Mouse (Mus musculus) MEL (cell line): ENCODE measurements around the gene Slc25a5. TPM values are rescaled to one million over a fixed set of nuclear protein-coding genes. Genes with fewer than 3 reads are reported as not detected.

ENCODE experiments used
- DNase-seq: peaks from one replicate; pipeline ENCODE4 v3.0.0; 2011; ENCODE audit warnings: low read depth, low spot score
- H3K27ac ChIP-seq: 2 replicates; pipeline ENCODE4 v1.5.1; 2012; ENCODE audit warnings: low read depth, mild to moderate bottlenecking, control low read depth, low read length, moderate library complexity; ENCODE audit not compliant: control insufficient read depth
- H3K27me3 ChIP-seq, 2 experiments: fragments of 150-350 bp in 1 of 2; sonication (generic) in 1 of 2; 2 replicates each; pipeline ENCODE4 v1.6.1; 2012; ENCODE audit warnings: low read length in 2 of 2, mild to moderate bottlenecking in 2 of 2, improper control_type of control experiment in 1 of 2, moderate library complexity in 1 of 2; ENCODE audit not compliant: insufficient read depth in 2 of 2, control insufficient read depth in 1 of 2
- H3K36me3 ChIP-seq, 2 experiments: 2 replicates each; pipeline ENCODE4 v1.6.1; 2012 to 2014; ENCODE audit warnings: low read length in 2 of 2, improper control_type of control experiment in 1 of 2, inconsistent platforms in 1 of 2, mild to moderate bottlenecking in 1 of 2; ENCODE audit not compliant: insufficient read depth in 2 of 2, control insufficient read depth in 1 of 2
- H3K4me1 ChIP-seq, 2 experiments: fragments of 150-350 bp in 1 of 2; sonication (generic) in 1 of 2; 2 replicates each; pipeline ENCODE4 v1.6.1; 2012; ENCODE audit warnings: low read length in 2 of 2, improper control_type of control experiment in 1 of 2, mild to moderate bottlenecking in 1 of 2; ENCODE audit not compliant: insufficient read depth in 2 of 2, control insufficient read depth in 1 of 2
- H3K4me3 ChIP-seq, 2 experiments: fragments of 150-350 bp in 1 of 2; sonication (generic) in 1 of 2; 2 replicates each; pipeline ENCODE4 v1.5.1; 2012; ENCODE audit warnings: low read depth in 2 of 2, low read length in 2 of 2, mild to moderate bottlenecking in 2 of 2, moderate library complexity in 2 of 2, control low read depth in 1 of 2, improper control_type of control experiment in 1 of 2; ENCODE audit not compliant: control insufficient read depth in 1 of 2, insufficient read depth in 1 of 2
- H3K79me2 ChIP-seq: 2 replicates; pipeline ENCODE4 v1.6.1; 2012; ENCODE audit warnings: mild to moderate bottlenecking, low read length, moderate library complexity; ENCODE audit not compliant: control insufficient read depth, poor library complexity, insufficient read depth
- H3K9ac ChIP-seq: 2 replicates; pipeline ENCODE4 v1.6.1; 2012; ENCODE audit warnings: low read depth, mild to moderate bottlenecking, control low read depth, low read length, moderate library complexity; ENCODE audit not compliant: control insufficient read depth, poor library complexity, severe bottlenecking
- H3K9me3 ChIP-seq: fragments of 150-350 bp; sonication (generic); replicated peaks from 2 replicates; pipeline ENCODE4 v1.6.1; 2012; ENCODE audit warnings: mild to moderate bottlenecking, low read length, improper control_type of control experiment, moderate library complexity; ENCODE audit not compliant: insufficient read depth
- BHLHE40 ChIP-seq: IDR thresholded peaks from 2 replicates; pipeline ENCODE4 v1.6.1; 2012; ENCODE audit warnings: low read depth, mild to moderate bottlenecking, inconsistent platforms, low read length, improper control_type of control experiment, borderline replicate concordance
- CHD1 ChIP-seq: IDR thresholded peaks from 2 replicates; pipeline ENCODE4 v1.6.1; 2012; ENCODE audit warnings: low read depth, mild to moderate bottlenecking, inconsistent platforms, low read length, improper control_type of control experiment
- CTCF ChIP-seq, 3 experiments: IDR thresholded peaks in 2 of 3; conservative IDR thresholded peaks in 1 of 3; 2 replicates each; pipeline ENCODE4 v1.5.1; 2011 to 2012; ENCODE audit warnings: low read length in 3 of 3, low read depth in 2 of 3, mild to moderate bottlenecking in 2 of 3, improper control_type of control experiment in 1 of 3, inconsistent platforms in 1 of 3, mixed read lengths in 1 of 3, moderate library complexity in 1 of 3; ENCODE audit not compliant: control insufficient read depth in 1 of 3, insufficient read depth in 1 of 3, poor library complexity in 1 of 3, severe bottlenecking in 1 of 3
- GABPA ChIP-seq: IDR thresholded peaks from 2 replicates; pipeline ENCODE4 v1.6.1; 2012; ENCODE audit warnings: low read depth, mild to moderate bottlenecking, inconsistent platforms, low read length, improper control_type of control experiment, moderate library complexity
- JUND ChIP-seq: IDR thresholded peaks from 2 replicates; pipeline ENCODE4 v1.6.1; 2011; ENCODE audit warnings: low read depth, mild to moderate bottlenecking, improper control_type of control experiment, low read length
- MAFK ChIP-seq: IDR thresholded peaks from 2 replicates; pipeline ENCODE4 v1.6.1; 2011; ENCODE audit warnings: low read depth, mild to moderate bottlenecking, low read length, improper control_type of control experiment, borderline replicate concordance
- MAX ChIP-seq: IDR thresholded peaks from 2 replicates; pipeline ENCODE4 v1.6.1; 2011; ENCODE audit warnings: low read length, improper control_type of control experiment
- MEF2A ChIP-seq: IDR thresholded peaks from 2 replicates; pipeline ENCODE4 v1.6.1; 2014; ENCODE audit warnings: low read depth, mild to moderate bottlenecking, inconsistent platforms, low read length, improper control_type of control experiment; ENCODE audit not compliant: poor library complexity, insufficient replicate concordance, severe bottlenecking; ENCODE audit errors: extremely low read depth
- MYB ChIP-seq: IDR thresholded peaks from 2 replicates; pipeline ENCODE4 v1.6.1; 2011; ENCODE audit warnings: mild to moderate bottlenecking, low read depth, low read length, improper control_type of control experiment
- MYC ChIP-seq: IDR thresholded peaks from 2 replicates; pipeline ENCODE4 v1.6.1; 2011; ENCODE audit warnings: low read depth, mild to moderate bottlenecking, low read length, improper control_type of control experiment, moderate library complexity
- NELFE ChIP-seq: IDR thresholded peaks from 2 replicates; pipeline ENCODE4 v1.6.1; 2011; ENCODE audit warnings: low read depth, low read length, improper control_type of control experiment
- POLR2A ChIP-seq, 2 experiments: IDR thresholded peaks; 2 replicates each; pipeline ENCODE4 v1.6.1; 2011 to 2012; ENCODE audit warnings: low read length in 2 of 2, mild to moderate bottlenecking in 2 of 2, control low read depth in 1 of 2, improper control_type of control experiment in 1 of 2, low read depth in 1 of 2, moderate library complexity in 1 of 2; ENCODE audit not compliant: control insufficient read depth in 1 of 2, insufficient read depth in 1 of 2, poor library complexity in 1 of 2
- POLR2AphosphoS5 ChIP-seq: IDR thresholded peaks from 2 replicates; pipeline ENCODE4 v1.6.1; 2012; ENCODE audit warnings: low read depth, borderline replicate concordance, mild to moderate bottlenecking, inconsistent platforms, low read length, moderate library complexity, mixed read lengths
- RAD21 ChIP-seq: IDR thresholded peaks from 2 replicates; pipeline ENCODE4 v1.6.1; 2011; ENCODE audit warnings: mild to moderate bottlenecking, low read depth, low read length, improper control_type of control experiment
- SMC3 ChIP-seq: IDR thresholded peaks from 2 replicates; pipeline ENCODE4 v1.6.1; 2011; ENCODE audit warnings: low read depth, low read length, improper control_type of control experiment
- TBP ChIP-seq: IDR thresholded peaks from 2 replicates; pipeline ENCODE4 v1.8.0; 2011; ENCODE audit warnings: low read depth, low read length, improper control_type of control experiment
- USF1 ChIP-seq: IDR thresholded peaks from 2 replicates; pipeline ENCODE4 v1.6.1; 2014; ENCODE audit warnings: low read depth, mild to moderate bottlenecking, inconsistent platforms, low read length, improper control_type of control experiment, moderate library complexity
- USF2 ChIP-seq, 2 experiments: IDR thresholded peaks; 2 replicates each; pipeline ENCODE4 v1.6.1; 2011 to 2012; ENCODE audit warnings: improper control_type of control experiment in 2 of 2, low read length in 2 of 2, borderline replicate concordance in 1 of 2, inconsistent platforms in 1 of 2, low read depth in 1 of 2, mild to moderate bottlenecking in 1 of 2; ENCODE audit not compliant: insufficient read depth in 1 of 2
- polyA plus RNA-seq, 2 experiments: library from polyadenylated mRNA; stranded (reverse) in 1 of 2; unstranded in 1 of 2; fragments of >175 nt in 1 of 2; fragments of >200 nt in 1 of 2; gene quantifications; 2 replicates each; pipeline versions ENCODE4 v1.2.1 to v1.2.4; 2012; ENCODE audit warnings: low replicate concordance in 2 of 2, low read depth in 1 of 2; ENCODE audit not compliant: insufficient read length in 2 of 2, insufficient read depth in 1 of 2, missing spikeins in 1 of 2
- total RNA-seq: library from RNA; depleted of rRNA; stranded (reverse); fragments of 300-350 nt; gene quantifications from 2 replicates; pipeline ENCODE4 v1.2.3, GENCODE M21; 2012

Gene Slc25a5
- total and polyA plus RNA-seq, 3 experiments = 263 to 1,006 (median 704) TPM

GRCm38 (mm10) chrX:36775520-36775919 lies 19.9 kb upstream of the Slc25a5 start:
- H3K27me3 ChIP-seq = no peaks in the 10 kb centered on the region
- TF ChIP-seq GABPA = no peak
- no peak for TF ChIP-seq CHD1
- no peak for TF ChIP-seq RAD21
- TF ChIP-seq SMC3 = no peak
- no peak for TF ChIP-seq USF2 (IDR thresholded peaks at IDR 0.05; ENCODE audit: borderline replicate concordance in 1 of 2, insufficient read depth in 1 of 2, low read depth in 1 of 2, low read length in 2 of 2)
- TF ChIP-seq NELFE = no peak
- TF ChIP-seq, all 39 proteins: peak for 0
- no peaks in the 10 kb centered on the region for H3K36me3 ChIP-seq
- H3K79me2 ChIP-seq = no peaks in the 10 kb centered on the region
- H3K4me3 ChIP-seq = no peak overlapping the region
- no peak for DNase-seq
- no peaks in the 10 kb centered on the region for H3K9me3 ChIP-seq
- no peak overlapping the region for H3K27ac ChIP-seq
- no peaks in the 10 kb centered on the region for H3K4me1 ChIP-seq
- H3K9ac ChIP-seq = no peak overlapping the region

GRCm38 (mm10) chrX:36777694-36778093 lies 17.8 kb upstream of the Slc25a5 start:
- H3K27ac ChIP-seq = no peak overlapping the region
- H3K4me1 ChIP-seq = no peaks in the 10 kb centered on the region
- H3K79me2 ChIP-seq = no peaks in the 10 kb centered on the region
- no peak overlapping the region for H3K9ac ChIP-seq
- TF ChIP-seq TBP = no peak
- TF ChIP-seq SMC3 = no peak
- TF ChIP-seq MAX = no peak
- TF ChIP-seq POLR2A (IDR thresholded peaks at IDR 0.05; ENCODE audit: control insufficient read depth in 1 of 2, insufficient read depth in 1 of 2, low read depth in 1 of 2, low read length in 2 of 2, poor library complexity in 1 of 2) = no peak
- no peak for TF ChIP-seq MEF2A
- no peak for TF ChIP-seq CHD1
- TF ChIP-seq CTCF (IDR thresholded peaks at IDR 0.05 in 2 of 3, conservative IDR thresholded peaks at IDR 0.05 in 1 of 3; ENCODE audit: control insufficient read depth in 1 of 3, insufficient read depth in 1 of 3, low read depth in 2 of 3, low read length in 3 of 3, poor library complexity in 1 of 3, severe bottlenecking in 1 of 3) = no peak
- no peak for TF ChIP-seq POLR2AphosphoS5
- TF ChIP-seq MYC = no peak
- no peak for TF ChIP-seq USF2 (IDR thresholded peaks at IDR 0.05; ENCODE audit: borderline replicate concordance in 1 of 2, insufficient read depth in 1 of 2, low read depth in 1 of 2, low read length in 2 of 2)
- TF ChIP-seq RAD21 = no peak
- no peak for TF ChIP-seq JUND
- TF ChIP-seq MYB = no peak
- TF ChIP-seq USF1 = no peak
- TF ChIP-seq MAFK = no peak
- no peak for TF ChIP-seq BHLHE40
- H3K27me3 ChIP-seq = no peaks in the 10 kb centered on the region
- no peaks in the 10 kb centered on the region for H3K36me3 ChIP-seq
- no peak overlapping the region for H3K4me3 ChIP-seq
- no peaks in the 10 kb centered on the region for H3K9me3 ChIP-seq
- DNase-seq = no peak
